Mouse (Mus musculus) layer of hippocampus, postnatal 14 days (tissue): ENCODE measurements at regions not wholly inside any gene's neighbourhood (a gene's known extent, or its start where the extent isn't known, plus 50 kb on each side); places are given as distances from the start of the nearest gene placed in this dataset.

Experiments used
- DNase-seq, 2 experiments: peaks; one replicate each; pipeline ENCODE4 v3.0.0; 2021 to 2022; ENCODE audit warnings: low spot score in 2 of 2, mixed read lengths in 1 of 2

GRCm38 (mm10) chrX:10984894-10985293 is 270.1 kb downstream of the Mid1ip1 start:
- no peak for DNase-seq

GRCm38 (mm10) chrX:10991871-10992210 is 277.0 kb downstream of the Mid1ip1 start:
- DNase-seq = peak; percentile 6 to 12

DNA sequence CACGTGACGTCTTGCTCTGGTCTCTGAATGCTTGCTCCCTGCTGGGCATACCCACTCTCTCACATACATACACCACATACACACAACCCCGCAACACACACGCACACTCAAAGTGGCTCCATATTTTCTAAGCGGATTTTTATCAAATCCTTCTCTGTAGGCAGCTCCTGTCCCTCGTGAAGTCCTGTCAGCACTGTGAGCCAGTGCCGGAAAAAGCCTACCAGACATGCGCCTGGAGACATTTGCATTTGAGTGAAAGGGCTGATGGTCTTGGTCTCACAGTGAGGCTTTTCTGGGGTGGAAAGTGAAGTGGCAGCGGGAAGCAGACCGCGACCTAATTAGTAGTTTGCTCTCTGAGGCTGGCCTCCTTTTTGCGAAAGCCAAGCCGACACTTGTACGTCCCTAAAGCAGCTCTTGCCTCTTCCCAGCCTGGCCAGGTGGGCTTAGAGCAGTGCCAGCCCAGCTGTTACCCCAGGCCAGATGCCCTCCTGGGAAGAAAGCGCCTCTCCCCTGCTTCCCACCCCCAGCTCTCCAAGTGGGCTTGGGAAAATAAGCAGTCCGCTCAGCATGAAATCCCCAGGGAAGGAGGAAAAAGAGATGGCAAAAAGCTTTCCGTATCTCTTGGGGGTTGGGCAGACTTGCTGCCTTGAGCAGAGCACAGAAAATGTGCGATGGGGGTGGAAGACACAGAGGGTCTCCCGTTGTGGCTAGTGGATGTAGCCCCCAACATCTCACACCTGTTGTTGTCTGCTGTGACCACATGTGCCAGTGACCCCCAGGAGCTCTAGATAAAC is 277.6 kb downstream of the Mid1ip1 start:
- DNase-seq = peak; percentile 49 to 56

GRCm38 (mm10) chrX:10993005-10993377 is 278.2 kb downstream of the Mid1ip1 start:
- DNase-seq = no peak

DNA sequence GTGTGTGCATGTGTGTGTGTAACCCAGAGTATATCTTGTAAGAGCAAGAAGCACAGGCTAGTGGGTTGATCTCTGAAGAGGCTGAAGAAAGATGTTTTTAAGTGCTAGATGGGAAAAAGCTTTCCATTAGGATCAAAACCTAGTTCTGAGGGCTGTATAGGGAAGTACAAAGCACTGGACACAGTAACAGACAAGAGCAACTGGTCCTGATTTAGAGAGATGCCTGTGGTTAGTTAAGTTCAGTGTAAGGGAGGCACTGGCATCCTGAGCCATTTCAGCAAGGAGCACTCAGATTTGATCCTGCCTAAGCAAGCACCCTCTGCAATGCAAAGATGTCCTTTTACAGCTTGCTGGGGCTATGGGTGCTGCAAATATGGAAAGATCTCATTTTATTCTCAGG is 280.1 kb downstream of the Mid1ip1 start:
- DNase-seq = no peak

GRCm38 (mm10) chrX:11001180-11001579 is 286.4 kb downstream of the Mid1ip1 start:
- DNase-seq = no peak

DNA sequence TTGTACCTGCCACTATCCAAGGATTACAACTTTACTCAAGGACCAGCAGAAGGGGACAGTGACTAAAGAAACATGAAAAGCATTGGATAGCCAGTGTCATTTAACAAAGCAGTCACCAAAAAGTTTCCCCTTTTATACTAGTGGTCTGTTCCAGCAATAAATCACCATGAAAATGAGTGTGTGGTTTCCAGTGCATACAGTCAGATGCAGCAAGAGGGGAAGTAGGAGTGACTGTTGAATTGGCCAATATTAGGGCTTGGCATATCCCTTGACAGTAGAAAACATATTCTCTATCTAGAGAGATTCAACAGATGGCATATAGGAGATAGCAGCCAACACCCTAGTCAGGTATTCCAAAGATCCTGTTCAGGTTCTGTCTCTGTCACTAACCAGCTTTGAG is 259.8 kb upstream of the H2al1a start:
- DNase-seq = no peak

DNA sequence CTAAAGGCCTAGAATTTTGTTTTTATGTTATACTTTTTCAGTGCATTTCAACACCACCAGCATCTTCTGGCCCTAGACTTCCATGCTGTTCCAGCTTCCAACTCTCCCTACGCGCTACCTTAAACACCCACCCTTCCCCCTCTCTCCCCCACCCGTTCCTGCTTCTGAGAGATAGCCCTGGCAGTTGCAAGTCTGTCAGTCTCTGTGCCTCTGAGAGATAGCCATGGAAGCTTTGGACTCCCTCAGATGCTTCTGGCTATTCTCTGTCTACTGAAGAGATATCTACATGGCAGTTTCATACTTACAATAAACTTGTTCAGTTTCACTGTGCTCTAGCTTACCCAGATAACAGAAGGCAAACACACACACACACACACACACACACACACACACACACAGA is 252.3 kb upstream of the H2al1a start:
- no peak for DNase-seq

- no peak for DNase-seq
Measured at GRCm38 (mm10) chrX:11082171-11082570, 216.9 kb upstream of the H2al1a start.

DNA sequence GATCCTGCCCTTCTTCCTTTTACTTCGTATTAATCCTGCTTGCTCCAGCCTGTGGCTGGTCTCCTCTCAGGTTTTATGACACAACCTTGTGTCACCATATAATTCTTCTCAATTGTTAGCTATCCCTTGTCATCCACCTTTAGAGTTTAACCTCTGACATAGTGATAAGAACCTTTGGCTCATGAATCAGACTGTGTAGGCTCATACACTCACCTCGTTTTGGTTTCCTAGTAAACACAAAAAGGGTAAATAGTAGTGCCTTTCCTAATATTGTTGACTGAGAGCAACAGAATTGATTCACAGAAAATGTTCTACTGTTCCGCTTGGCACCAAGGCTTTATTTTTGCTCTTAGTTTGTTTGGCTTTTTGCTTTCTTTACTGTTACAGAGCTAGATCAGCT is 216.2 kb upstream of the H2al1a start:
- DNase-seq = no peak

GRCm38 (mm10) chrX:11086257-11087072 is 212.6 kb upstream of the H2al1a start:
- DNase-seq = no peak

DNA sequence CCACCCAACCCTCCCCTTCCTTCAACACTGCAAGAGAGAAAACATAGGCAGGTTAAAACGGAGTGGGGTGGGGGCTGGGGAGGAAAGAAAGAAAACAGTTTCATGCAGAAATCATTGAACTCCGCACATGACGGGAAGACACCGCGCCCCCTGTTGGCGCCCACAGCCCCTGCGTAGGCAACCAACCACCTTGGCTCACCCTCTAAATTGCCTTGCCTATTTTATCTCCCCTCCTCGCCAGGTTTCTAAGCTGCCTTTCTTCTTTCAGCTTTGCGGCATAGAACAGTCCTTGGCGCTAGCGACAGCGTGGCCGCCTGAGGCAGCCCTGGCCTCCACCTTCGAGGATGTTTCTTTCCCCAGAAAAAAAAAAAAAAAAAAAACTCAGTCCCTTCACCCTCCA is 211.1 kb upstream of the H2al1a start:
- DNase-seq = peak; percentile 18 to 25

DNA sequence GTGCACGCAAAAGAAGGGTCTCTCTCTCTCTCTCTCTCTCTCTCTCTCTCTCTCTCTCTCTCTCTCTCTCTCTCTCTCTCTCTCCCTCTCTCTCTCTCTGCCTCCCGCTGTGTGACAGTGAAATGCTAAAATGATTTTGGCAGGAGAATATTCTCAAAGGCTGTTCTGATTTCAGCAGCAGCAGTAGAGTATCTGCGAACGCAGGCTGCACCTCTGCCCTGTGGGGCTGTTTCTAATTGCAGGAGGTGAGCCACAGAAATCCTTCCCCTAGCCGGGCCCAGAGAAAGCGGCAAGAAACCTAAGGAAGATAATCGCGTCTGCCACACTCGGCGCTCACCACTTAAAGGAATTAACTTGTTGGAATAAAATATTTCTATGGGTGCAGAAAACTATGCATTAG is 210.6 kb upstream of the H2al1a start:
- DNase-seq = no peak

DNA sequence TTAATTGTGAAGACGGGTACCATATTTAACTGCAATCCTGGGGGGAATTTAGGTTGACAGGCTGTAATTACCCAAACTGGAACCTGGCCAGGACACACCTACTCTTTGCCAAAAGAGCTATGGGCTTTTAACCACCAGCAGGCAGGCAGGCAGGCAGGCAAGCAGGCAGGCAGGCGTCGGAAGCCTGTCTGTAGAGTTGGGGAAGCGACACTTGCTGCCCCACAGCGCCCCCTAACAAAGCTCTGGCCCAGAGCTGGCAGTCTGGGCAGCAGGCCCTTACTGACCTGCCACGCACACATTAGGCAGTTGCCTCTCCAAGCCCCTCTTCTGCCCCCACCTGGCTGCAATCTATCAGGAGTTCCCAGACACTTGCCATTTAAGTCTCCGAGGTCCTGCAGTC is 208.6 kb upstream of the H2al1a start:
- peak; percentile 12 to 33 for DNase-seq

DNA sequence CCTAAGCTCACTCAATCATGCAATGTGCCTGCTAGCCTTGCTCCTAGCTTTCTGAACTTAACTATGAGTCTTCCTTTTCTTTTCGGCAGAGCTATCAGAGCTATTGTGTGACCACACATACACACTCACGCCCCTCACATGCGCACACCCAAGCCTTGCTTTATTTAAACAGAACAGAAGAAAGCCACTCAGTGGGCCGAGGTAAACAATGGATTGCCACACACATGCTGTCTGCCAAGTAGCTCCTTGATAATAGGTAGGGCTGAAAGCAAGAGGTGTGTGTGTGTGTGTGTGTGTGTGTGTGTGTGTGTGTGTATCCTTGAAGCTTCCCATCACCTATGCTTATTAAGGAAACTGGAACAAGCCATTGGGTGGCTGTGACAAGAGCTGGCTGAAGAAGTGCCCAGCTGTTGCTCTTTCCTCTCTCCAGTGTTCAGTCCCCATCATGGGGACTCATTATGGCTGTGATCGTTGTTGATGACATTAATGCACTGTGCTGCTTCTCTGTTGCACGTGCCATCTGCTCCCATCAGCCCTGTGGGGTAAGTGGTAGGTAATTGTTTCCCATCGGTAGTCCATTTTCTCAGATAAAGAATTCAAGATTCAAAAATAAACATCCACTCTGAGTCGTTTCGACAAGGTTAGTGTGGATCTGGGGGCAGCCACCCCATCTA is 201.3 kb upstream of the H2al1a start:
- no peak for DNase-seq

GRCm38 (mm10) chrX:11098366-11098765 is 200.7 kb upstream of the H2al1a start:
- no peak for DNase-seq

DNA sequence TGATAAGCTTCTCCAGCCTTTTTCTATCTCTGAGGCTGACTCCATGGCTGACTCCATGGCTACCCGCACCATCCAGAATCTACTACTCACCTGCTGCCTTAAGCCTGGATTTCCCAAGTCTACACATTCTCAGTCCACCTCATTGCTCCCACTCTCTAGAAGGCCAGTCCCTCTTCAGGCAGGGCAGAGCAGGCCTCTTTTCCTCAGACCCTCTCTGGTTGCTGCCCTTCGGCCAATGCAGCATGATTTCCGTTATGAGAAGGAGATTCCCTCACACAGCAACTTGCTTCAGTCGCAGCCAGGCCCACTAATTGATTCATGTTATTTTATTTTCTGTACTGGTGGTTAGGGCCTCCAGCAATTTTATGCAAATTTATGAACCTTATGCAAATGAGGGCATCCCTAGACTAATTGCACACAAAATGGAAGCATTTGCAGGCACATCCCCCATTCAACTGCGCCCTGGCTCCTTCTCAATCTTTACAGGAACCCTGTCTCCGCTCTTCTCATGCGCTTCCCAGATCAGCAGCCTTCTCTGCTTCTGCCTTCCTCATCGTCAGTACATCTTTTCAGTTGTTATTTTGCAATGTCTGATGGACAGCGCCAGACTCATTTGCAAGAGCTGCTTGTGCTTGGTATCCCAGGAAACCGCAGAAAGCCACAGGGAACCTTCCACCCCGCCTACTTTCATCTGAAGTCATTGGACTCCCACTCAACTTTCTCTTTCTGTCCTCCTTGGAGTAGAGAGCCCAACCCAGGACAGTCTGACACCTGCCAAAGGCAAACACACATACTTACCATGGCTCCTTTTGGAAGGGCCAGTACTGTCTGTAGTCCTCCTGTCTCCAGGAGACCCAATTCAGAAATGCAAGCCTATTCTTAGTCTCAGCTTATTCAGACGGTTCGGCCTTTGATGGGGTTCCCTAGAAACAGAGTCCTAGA is 199.6 kb upstream of the H2al1a start:
- peak; percentile 18 to 20 for DNase-seq

DNA sequence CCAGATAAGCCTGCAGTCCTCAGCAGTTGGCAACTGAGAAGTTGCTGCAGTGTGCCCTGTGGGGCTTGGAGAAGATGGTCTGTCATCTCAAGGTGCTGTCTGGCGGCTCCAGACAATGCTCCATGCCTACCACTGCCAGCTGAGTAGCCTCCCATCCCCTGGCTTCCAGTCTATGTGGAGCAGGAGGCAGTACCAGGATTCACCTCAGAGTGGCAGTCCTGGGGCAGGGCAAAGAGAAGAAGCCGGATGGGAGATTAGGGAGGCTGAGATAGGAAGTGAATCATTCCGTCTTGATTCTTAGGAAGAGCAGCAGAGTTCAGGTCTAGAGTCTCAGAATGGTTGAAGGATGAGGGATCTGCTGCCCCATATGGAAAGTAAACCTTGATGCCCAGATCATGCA is 198.1 kb upstream of the H2al1a start:
- peak; percentile 6 to 8 for DNase-seq

- no peak for DNase-seq
Measured at GRCm38 (mm10) chrX:11131253-11131652, 167.8 kb upstream of the H2al1a start.

- peak in 1 of 2 experiments; percentile 9 for DNase-seq
Measured at GRCm38 (mm10) chrX:11139971-11140421, 159.1 kb upstream of the H2al1a start.

GRCm38 (mm10) chrX:11141294-11141693 is 157.8 kb upstream of the H2al1a start:
- no peak for DNase-seq
